Mouse (Mus musculus): ENCODE data around the gene Olfr1564. TPM values are rescaled to one million over a fixed set of nuclear protein-coding genes. Genes with fewer than 3 reads are reported as not detected.

Olfr1564 gene
- polyA plus RNA-seq, 1 experiment from 2014 or later: 0.08 TPM

Other genes starting within 250 kb of the Olfr1564 start
- gene Zfp952, start 228.6 kb downstream of the Olfr1564 start, polyA plus RNA-seq (2014; fragmentation: Nextera tagmentation; extraction: Ambion mirVana): 20.2 and 23.5 TPM in 2 replicates
- 29.1 and 31.2 TPM in 2 replicates for gene Zfp763, start 188.3 kb downstream of the Olfr1564 start, polyA plus RNA-seq (2014; fragmentation: Nextera tagmentation; extraction: Ambion mirVana)
- gene 4921501E09Rik, start 153.6 kb downstream of the Olfr1564 start, polyA plus RNA-seq (2014; fragmentation: Nextera tagmentation; extraction: Ambion mirVana): not detected in 2 replicates
- 20.9 and 25.6 TPM in 2 replicates for gene Zfp563, start 132.4 kb downstream of the Olfr1564 start, polyA plus RNA-seq (2014; fragmentation: Nextera tagmentation; extraction: Ambion mirVana)
- 0.47 and 0.58 TPM in 2 replicates for gene Morc2b, start 82.0 kb downstream of the Olfr1564 start, polyA plus RNA-seq (2014; fragmentation: Nextera tagmentation; extraction: Ambion mirVana)
- gene Olfr55, start 53.2 kb downstream of the Olfr1564 start, polyA plus RNA-seq (2014; fragmentation: Nextera tagmentation; extraction: Ambion mirVana): 0.07 and 0.12 TPM in 2 replicates
- gene Olfr239, start 30.4 kb downstream of the Olfr1564 start, polyA plus RNA-seq (2014; fragmentation: Nextera tagmentation; extraction: Ambion mirVana): 0.05 TPM in 1 of 2 replicates, not detected in the other
- gene Zfp955a, start 33.5 kb upstream of the Olfr1564 start, polyA plus RNA-seq (2014; fragmentation: Nextera tagmentation; extraction: Ambion mirVana): 28.5 and 30.0 TPM in 2 replicates
- not detected in 2 replicates for gene Olfr63, start 43.0 kb upstream of the Olfr1564 start, polyA plus RNA-seq (2014; fragmentation: Nextera tagmentation; extraction: Ambion mirVana)
- gene Zfp955b, start 67.9 kb upstream of the Olfr1564 start, polyA plus RNA-seq (2014; fragmentation: Nextera tagmentation; extraction: Ambion mirVana): 17.1 and 17.7 TPM in 2 replicates
- 18.9 and 25.5 TPM in 2 replicates for gene Zfp81, start 137.2 kb upstream of the Olfr1564 start, polyA plus RNA-seq (2014; fragmentation: Nextera tagmentation; extraction: Ambion mirVana)
- gene Zfp101, start 173.0 kb upstream of the Olfr1564 start, polyA plus RNA-seq (2014; fragmentation: Nextera tagmentation; extraction: Ambion mirVana): 12.7 and 13.2 TPM in 2 replicates
- gene Actl9, start 211.2 kb upstream of the Olfr1564 start, polyA plus RNA-seq (2014; fragmentation: Nextera tagmentation; extraction: Ambion mirVana): not detected in 2 replicates